Mouse (Mus musculus) brain, embryonic 18.5 days (tissue): Measurements from ENCODE around the gene 6030408B16Rik.
"Not testable (repeated sequence)": the region's sequence is repeated elsewhere in the genome, so short reads cannot be mapped to it uniquely, and the experiment has no call there.

Experiments
- DNase-seq: peaks from one replicate; pipeline ENCODE4 v3.0.0-alpha.2; 2012; ENCODE audit warnings: low read depth, low spot score

Gene 6030408B16Rik

GRCm38 (mm10) chr15:101321126-101321525 lies 28.1 kb downstream of the 6030408B16Rik start:
- no peak for DNase-seq

- no peak for DNase-seq
Observed at GRCm38 (mm10) chr15:101322106-101322505, 29.1 kb downstream of the 6030408B16Rik start.

- no peak for DNase-seq
Observed at GRCm38 (mm10) chr15:101322640-101323039, 29.6 kb downstream of the 6030408B16Rik start.

GRCm38 (mm10) chr15:101323511-101323910 lies 30.5 kb downstream of the 6030408B16Rik start:
- DNase-seq: no peak

GRCm38 (mm10) chr15:101324409-101324808 lies 31.4 kb downstream of the 6030408B16Rik start:
- DNase-seq: not testable (repeated sequence)

- DNase-seq: no peak
Observed at GRCm38 (mm10) chr15:101325991-101326534, 33.1 kb downstream of the 6030408B16Rik start.

- DNase-seq: no peak
Observed at GRCm38 (mm10) chr15:101327282-101327681, 34.3 kb downstream of the 6030408B16Rik start.

GRCm38 (mm10) chr15:101328876-101329563 lies 36.0 kb downstream of the 6030408B16Rik start:
- no peak for DNase-seq

GRCm38 (mm10) chr15:101329564-101329892 lies 36.5 kb downstream of the 6030408B16Rik start:
- DNase-seq: no peak

GRCm38 (mm10) chr15:101331090-101331489 lies 38.1 kb downstream of the 6030408B16Rik start:
- DNase-seq: no peak

GRCm38 (mm10) chr15:101332370-101332769 lies 39.4 kb downstream of the 6030408B16Rik start:
- no peak for DNase-seq

GRCm38 (mm10) chr15:101333165-101333564 lies 40.2 kb downstream of the 6030408B16Rik start:
- no peak for DNase-seq

- DNase-seq: no peak
Observed at GRCm38 (mm10) chr15:101333648-101334047, 40.6 kb downstream of the 6030408B16Rik start.

GRCm38 (mm10) chr15:101336474-101337174 lies 43.6 kb downstream of the 6030408B16Rik start:
- no peak for DNase-seq

GRCm38 (mm10) chr15:101338359-101338758 lies 45.3 kb downstream of the 6030408B16Rik start:
- DNase-seq: no peak

- peak; percentile 66 for DNase-seq
Observed at GRCm38 (mm10) chr15:101339537-101339936, 46.5 kb downstream of the 6030408B16Rik start.

GRCm38 (mm10) chr15:101341797-101342515 lies 48.9 kb downstream of the 6030408B16Rik start:
- no peak for DNase-seq
